Mouse (Mus musculus): ENCODE measurements at regions not wholly inside any gene's neighbourhood (a gene's known extent, or its start where the extent isn't known, plus 50 kb on each side); places are given as distances from the start of the nearest gene placed in this dataset.

- Histone ChIP-seq H3K4me3 (ENCODE audit: insufficient read depth, low read length) (no peak overlapping the region), H3K27ac (ENCODE audit: insufficient read depth, low read length) (no peak overlapping the region), H3K4me1 (ENCODE audit: control insufficient read depth, insufficient read depth, low read length) (0 out of 2 replicates have a peak, but pooled peaks cover under 1% of the 10 kb centered on the region)
- TF ChIP-seq POLR2A (IDR thresholded peaks at IDR 0.05; ENCODE audit: low read depth, low read length) (no peak), CTCF (IDR thresholded peaks at IDR 0.05; ENCODE audit: borderline replicate concordance, insufficient read depth, low read length) (no peak)
Measured at GRCm38 (mm10) chr2:108231054-108231453, 940.6 kb downstream of the Kcna4 start.

DNA sequence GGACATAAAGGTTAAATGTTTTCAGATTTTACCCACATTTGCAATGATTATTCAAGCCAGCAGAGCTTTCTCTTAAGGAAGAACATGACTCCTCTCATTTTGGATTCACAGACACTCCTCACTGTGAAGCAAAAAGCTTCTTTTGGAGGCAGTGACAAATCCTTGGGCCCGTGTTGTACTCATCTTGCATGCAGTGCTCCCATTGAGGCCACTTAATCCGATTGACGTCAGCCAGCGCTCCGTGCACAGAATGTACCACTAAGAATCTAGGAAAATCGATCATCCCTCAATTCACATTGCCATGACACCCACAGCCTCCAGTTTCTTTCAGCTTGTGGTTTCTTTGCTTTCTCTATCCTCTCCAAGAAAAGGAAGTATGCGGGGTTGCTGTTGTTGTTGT lies 941.5 kb downstream of the Kcna4 start:
- TF ChIP-seq POLR2A (IDR thresholded peaks at IDR 0.05; ENCODE audit: low read depth, low read length) (no peak), CTCF (IDR thresholded peaks at IDR 0.05; ENCODE audit: borderline replicate concordance, insufficient read depth, low read length) (no peak)
- Histone ChIP-seq H3K4me1 (ENCODE audit: control insufficient read depth, insufficient read depth, low read length) (0 out of 2 replicates have a peak, but pooled peaks cover 4% of the 10 kb centered on the region), H3K4me3 (ENCODE audit: insufficient read depth, low read length) (no peak overlapping the region), H3K27ac (ENCODE audit: insufficient read depth, low read length) (no peak overlapping the region)

DNA sequence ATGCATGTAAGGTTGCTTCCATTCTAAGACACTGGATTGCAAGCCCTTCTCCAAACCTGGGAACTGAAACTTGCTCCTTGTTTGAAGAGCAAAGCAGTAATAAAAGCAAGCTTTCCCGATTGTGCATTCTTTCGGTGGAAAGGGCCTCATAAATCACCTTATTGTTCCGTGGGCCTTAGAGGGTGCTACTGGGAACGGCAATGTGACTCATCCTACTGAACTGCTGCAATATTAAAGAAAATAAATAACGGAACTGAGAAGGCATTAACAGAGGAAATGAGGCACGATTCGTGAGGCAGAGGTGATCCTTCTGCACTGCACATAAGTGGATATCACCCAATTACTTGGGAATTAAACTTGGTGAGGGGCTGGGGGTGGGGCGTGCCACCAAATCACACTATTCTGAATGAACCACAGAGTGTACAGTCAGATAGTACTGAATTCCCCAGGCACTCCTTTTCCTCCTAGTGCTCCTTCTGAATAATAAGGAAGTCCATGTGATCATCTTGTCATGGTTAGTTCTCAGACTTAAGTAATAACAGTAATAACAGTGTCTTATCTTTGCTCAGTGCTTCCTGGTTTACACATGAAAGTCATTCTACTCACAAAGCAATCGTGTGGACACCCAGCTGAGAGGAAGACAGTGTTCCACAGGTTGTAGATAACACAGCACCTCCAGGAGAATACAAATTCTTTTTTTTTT lies 946.0 kb downstream of the Kcna4 start:
- peak overlapping the region; percentile 85 for H3K27ac ChIP-seq (ENCODE audit: insufficient read depth, low read length)
- TF ChIP-seq POLR2A (IDR thresholded peaks at IDR 0.05; ENCODE audit: low read depth, low read length): no peak
- no peak for TF ChIP-seq CTCF (IDR thresholded peaks at IDR 0.05; ENCODE audit: borderline replicate concordance, insufficient read depth, low read length)
- H3K4me3 ChIP-seq (ENCODE audit: insufficient read depth, low read length): no peak overlapping the region
- 0 out of 2 replicates have a peak, but pooled peaks cover 4% of the 10 kb centered on the region for H3K4me1 ChIP-seq (ENCODE audit: control insufficient read depth, insufficient read depth, low read length)

Data from embryonic fibroblast, embryonic 13.5 days (primary cell).